Mouse (Mus musculus): Measurements from ENCODE around the gene H2-Ab1.

H2-Ab1 gene

DNA sequence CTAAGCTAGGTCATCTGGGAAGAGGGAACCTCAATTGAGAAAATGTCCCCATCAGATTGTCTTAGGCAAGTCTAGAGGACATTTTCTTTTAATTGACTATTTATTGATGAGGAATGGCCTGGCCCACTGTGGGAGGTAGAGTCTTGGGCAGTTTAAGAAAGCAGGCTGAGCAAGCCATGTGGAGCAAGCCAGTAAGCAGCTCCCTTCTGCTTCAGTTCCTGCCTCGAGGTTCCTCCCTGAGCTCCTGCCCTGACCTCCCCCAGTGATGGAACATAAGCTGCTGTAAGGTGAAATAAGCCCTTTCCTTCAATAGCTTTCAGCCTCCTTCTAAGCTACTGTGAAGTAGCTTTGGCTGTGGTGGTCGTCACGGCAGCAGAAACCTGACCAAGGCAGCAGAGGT is 19.7 kb upstream of the H2-Ab1 start:
- no peak for ATAC-seq (ENCODE audit: insufficient number of reproducible peaks, low FRiP score, low TSS enrichment)

DNA sequence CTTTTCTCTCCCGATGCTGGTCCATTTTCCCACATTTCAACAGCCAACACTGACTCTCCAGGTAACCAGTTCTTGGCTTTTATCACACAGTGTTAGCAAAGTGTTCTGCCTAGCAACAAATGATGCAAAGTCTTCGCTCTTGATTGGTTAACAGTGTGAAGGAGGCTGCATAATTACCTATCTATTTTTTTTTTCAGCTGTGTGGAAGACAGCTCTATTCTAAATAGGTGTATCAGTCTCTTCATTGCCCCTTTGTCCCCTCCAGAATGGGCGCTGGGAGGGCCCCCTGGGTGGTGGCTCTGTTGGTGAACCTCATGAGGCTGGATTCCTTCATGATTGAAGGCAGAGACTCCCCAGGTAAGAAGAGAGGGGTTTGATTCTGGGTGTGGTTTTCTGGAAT is 18.8 kb upstream of the H2-Ab1 start, which contains the start of gene H2-Ob:
H2-Ob (plus strand) TSS at position 198 of the 400 bp plus-strand sequence.
- ATAC-seq (ENCODE audit: insufficient number of reproducible peaks, low FRiP score, low TSS enrichment) = no peak

DNA sequence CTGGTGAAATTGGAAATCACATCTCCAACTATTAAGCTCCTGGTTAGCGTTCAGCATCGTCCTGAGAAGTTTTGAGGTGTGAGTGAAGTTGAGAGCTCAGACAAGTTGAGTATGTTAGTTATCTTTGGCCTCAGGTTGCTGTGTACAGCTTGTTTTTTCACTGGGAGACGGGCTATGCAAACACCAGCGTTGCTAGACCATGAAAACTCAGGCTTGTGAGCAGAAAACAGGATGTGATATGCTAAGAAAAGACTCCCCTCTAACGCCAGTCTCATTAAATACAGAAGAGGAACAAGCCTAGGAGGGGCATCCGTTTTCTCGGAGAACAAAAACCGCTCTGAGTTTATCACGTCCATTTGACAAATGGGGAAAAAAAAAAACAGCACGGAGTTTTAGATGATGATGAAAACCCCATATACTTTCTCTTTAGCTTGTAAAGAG is 17.9 kb upstream of the H2-Ab1 start:
- ATAC-seq (ENCODE audit: insufficient number of reproducible peaks, low FRiP score, low TSS enrichment) = no peak

DNA sequence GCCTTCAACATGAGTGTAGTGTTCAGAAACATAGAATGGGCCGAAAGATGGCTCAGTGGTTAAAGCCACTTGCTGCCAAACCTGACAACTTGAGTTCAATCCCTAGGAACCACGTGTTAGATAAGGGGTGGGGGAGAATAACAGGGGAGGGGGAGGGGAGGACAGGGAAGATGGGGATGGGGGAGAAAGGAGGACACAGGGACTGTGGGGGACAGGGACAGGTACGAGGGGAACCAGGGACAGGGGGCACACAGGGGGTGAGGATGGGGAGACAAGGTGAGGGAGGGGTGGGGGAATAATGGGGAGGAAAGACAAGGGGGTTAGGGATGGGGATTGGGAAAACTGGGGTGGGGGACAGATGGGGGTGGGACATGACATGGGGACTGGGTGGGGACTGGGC is 17.1 kb upstream of the H2-Ab1 start:
- no peak for ATAC-seq (ENCODE audit: insufficient number of reproducible peaks, low FRiP score, low TSS enrichment)

DNA sequence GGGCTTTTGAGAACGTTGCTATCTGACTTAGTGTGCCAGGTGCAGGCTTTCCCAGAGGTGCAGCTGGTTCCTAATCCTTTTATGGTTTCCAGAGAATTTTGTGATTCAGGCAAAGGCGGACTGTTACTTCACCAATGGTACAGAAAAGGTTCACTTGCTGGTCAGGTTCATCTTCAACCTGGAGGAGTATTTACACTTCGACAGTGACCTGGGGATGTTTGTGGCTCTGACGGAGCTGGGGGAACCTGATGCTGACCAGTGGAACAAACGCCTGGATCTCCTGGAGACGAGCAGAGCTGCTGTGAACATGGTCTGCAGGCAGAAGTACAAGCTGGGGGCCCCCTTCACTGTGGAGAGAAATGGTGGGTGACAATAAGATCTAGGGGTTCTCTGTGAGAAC is 16.6 kb upstream of the H2-Ab1 start:
- no peak for ATAC-seq (ENCODE audit: insufficient number of reproducible peaks, low FRiP score, low TSS enrichment)

DNA sequence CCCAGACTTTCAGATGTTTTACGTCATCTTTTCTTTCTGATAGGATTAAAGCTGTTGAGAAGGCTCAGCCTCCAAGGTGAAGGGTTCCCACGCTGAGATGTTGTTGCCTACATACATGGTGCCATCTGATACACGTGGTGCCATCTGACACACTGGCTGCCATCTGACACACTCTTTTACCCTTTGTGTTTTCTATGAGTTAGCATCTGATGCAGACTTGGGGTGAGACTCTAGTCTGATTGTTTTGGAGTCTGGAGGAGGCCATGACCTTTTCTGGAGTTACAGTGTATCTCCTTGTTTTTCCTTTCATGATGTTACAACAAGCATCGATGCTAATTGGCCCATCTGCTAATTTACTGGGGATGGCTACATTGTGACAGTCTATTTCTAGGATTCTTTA is 12.8 kb upstream of the H2-Ab1 start:
- ATAC-seq (ENCODE audit: insufficient number of reproducible peaks, low FRiP score, low TSS enrichment) = no peak

DNA sequence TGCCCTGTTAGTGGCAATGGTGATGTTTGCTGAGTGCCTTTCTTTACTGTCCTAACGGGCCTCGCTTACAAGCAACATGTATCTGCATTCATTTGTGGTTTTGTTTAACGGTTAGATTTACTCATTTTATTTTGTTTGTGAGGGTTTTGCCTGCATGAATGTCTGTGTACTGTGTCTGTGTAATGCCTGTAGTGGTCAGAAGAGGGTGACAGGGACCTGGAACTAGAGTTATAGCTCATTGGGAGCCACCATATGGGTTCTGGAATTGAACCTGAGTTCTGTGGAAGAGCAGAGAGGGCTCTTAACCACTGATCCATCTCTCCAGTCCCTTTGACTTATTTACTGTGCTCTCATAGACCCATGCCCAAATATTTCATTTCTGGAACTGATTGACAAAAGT is 10.4 kb upstream of the H2-Ab1 start:
- ATAC-seq (ENCODE audit: insufficient number of reproducible peaks, low FRiP score, low TSS enrichment) = no peak

DNA sequence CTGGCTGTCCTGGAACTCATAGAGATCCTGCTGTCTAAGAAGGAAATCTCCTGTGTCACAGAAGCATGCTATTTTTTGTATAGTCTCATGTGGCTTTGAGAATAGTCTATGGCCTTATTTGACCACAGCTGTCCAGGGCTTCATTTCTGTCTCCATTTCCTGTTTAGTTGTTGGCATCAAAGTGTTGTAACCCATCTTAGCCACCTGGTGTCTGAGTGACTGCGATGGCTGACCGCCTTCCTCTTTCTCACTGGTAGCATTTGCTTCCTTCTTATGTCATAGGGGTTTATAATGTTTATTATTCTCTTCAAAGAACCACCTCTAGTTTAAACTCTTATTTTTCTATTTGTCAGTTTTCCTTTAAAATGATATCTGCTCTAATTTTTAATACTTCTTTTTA is 8.7 kb upstream of the H2-Ab1 start:
- ATAC-seq (ENCODE audit: insufficient number of reproducible peaks, low FRiP score, low TSS enrichment) = no peak

DNA sequence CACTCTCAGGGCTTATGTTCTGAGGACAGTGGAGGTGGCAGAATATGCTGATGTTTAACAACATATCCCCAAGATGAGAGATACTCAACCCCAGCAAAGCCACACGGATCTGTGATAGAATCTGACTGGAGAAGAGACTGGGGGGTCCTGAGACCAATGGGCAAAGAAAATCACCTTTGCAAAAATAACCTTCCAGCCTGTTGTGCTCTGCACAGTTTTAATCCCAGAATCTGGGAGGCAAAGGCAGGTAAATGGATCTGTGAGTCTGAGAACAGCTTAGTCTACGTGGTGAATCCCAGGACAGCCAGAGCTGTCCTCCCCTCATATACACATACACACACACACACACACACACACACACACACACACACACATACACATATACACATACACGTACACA is 8.1 kb upstream of the H2-Ab1 start:
- no peak for ATAC-seq (ENCODE audit: insufficient number of reproducible peaks, low FRiP score, low TSS enrichment)

DNA sequence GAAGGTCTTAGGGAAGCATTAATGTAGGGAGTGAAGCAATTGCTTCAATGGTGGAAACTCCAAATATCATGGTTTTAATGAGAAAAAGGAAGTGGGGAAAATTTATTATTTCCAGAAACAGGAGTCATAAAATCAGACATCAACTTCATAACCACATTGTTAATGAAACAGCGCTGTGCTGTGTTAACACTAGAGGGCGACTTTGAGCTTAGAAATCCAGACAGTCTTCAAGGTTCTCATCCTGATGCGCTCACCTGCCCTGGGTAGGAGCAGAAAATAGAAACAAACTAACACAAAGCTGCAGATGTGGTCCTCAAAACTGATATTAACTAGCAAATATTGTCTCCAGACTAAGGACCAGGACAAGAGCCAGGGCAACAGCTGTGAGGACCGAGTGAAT is 7.6 kb upstream of the H2-Ab1 start:
- ATAC-seq (ENCODE audit: insufficient number of reproducible peaks, low FRiP score, low TSS enrichment) = no peak

DNA sequence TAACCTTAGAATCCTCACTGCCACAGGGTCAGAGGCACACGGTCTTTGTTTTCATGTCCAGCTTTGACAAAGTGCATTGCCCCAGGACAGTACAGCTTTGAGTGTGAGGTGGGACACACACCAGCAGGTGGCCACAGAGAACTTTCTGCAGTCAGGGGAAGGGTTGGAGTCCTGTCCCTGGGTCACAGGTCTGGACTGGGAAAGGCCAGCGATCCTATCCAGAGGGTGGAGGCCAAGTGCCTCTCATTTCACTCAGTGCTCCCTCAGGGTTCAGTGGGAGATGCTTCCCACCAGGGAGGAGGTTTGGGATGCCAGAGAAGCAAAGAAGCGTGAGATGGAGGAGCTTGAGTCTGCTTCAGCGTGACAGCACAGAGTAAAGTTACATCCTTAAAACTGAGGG is 5.8 kb upstream of the H2-Ab1 start:
- ATAC-seq (ENCODE audit: insufficient number of reproducible peaks, low FRiP score, low TSS enrichment) = no peak

DNA sequence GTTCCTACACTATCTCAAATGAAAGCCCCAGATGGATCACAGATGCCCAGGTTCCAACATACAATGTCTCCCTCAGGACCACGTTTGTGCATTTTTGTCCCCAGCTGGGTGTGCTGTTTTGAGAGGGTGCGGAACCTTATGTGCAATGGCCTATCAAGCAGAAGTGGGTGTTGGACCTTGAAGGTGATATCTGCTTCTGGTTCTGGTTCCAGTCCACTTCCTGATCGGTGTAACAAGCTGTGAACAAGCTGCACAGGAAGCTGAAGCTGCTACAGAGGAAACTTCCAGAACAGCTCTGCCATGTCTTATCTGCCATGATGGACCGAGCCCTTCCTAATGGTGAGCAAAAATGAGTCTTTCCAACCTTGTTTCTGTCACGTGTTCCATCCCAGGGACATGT is 988 bp upstream of the H2-Ab1 start:
- ATAC-seq (ENCODE audit: insufficient number of reproducible peaks, low FRiP score, low TSS enrichment) = no peak

DNA sequence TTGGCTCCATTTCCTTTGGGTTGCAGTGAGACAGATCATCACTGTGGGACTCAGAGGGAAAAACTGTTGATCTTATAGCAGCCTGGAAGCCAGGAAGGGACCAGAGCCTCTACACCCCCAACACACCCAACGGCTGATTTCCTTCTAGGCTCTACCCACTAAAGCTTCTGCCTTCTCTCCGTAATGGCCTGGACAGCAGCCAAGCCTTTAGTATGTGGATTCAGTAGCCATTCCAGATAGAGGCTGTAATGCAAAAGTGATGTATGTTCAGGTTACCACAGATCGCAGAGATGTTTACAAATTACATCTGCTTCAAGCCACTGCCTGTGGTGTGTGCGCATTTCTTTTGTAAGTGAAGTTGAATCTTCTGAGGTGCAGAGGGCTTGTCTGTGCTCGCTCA is 3.1 kb downstream of the H2-Ab1 start:
- ATAC-seq (ENCODE audit: insufficient number of reproducible peaks, low FRiP score, low TSS enrichment) = no peak

DNA sequence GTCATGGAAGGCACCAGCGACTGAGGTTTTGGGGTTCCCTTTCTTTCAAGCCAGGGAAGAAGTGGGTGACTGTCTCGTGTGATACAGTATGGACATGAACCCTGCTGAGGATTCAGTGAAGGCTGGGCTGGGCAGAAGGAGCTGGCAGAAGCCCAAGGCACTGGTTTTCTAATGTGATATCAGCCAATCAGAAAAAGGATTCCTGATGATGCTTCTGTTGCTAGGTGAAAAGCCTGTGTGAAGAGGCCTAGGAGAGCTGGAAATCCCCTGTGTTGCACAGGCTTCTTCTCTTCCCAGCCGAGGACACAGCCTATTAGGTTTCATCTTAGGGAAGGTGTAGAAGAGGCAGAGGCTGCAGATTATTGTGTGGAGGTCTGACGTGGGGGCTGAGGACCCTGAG is 4.0 kb downstream of the H2-Ab1 start:
- no peak for ATAC-seq (ENCODE audit: insufficient number of reproducible peaks, low FRiP score, low TSS enrichment)

DNA sequence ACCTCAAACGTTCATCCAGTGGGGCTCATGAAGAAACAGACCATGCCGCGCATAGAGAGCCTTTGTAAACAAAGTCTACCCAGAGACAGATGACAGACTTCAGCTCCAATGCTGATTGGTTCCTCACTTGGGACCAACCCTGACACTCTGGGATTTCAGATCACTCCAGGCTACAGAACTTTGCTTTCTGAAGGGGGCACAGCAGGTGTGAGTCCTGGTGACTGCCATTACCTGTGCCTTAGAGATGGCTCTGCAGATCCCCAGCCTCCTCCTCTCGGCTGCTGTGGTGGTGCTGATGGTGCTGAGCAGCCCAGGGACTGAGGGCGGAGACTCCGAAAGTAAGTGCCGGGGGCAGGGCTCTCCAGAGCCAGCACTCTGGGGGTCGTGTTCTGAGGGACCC is 5.6 kb downstream of the H2-Ab1 start:
- ATAC-seq (ENCODE audit: insufficient number of reproducible peaks, low FRiP score, low TSS enrichment) = peak; percentile 79; the same call in 1 of the 2 replicates

DNA sequence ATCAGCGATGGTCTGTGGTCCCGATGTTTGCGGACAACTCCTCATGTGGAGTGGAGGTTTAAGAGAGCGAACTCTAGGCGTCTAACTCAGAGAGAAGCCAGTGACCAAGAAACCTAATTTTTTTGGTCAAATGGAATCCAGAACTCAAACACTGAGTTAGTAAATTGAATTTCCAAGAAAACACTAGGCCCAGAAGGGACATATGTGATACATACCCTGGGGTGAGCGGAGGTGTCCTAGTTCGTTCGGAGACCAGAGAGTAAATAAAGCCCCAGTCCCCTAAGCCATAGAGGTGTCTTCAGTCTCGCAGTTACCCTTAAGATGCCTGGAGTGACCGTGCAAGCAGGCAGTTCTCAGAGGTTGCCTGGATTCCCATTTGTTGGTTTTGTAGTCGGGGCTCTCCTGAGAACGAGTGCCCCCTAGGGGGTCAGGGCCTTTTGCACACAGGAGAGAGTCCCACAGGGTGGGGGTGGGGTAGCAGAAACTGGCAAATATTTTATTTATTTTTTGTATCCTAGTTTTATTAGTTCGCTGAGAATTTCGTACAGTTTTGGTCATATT is 6.4 kb downstream of the H2-Ab1 start:
- no peak for ATAC-seq (ENCODE audit: insufficient number of reproducible peaks, low FRiP score, low TSS enrichment)

DNA sequence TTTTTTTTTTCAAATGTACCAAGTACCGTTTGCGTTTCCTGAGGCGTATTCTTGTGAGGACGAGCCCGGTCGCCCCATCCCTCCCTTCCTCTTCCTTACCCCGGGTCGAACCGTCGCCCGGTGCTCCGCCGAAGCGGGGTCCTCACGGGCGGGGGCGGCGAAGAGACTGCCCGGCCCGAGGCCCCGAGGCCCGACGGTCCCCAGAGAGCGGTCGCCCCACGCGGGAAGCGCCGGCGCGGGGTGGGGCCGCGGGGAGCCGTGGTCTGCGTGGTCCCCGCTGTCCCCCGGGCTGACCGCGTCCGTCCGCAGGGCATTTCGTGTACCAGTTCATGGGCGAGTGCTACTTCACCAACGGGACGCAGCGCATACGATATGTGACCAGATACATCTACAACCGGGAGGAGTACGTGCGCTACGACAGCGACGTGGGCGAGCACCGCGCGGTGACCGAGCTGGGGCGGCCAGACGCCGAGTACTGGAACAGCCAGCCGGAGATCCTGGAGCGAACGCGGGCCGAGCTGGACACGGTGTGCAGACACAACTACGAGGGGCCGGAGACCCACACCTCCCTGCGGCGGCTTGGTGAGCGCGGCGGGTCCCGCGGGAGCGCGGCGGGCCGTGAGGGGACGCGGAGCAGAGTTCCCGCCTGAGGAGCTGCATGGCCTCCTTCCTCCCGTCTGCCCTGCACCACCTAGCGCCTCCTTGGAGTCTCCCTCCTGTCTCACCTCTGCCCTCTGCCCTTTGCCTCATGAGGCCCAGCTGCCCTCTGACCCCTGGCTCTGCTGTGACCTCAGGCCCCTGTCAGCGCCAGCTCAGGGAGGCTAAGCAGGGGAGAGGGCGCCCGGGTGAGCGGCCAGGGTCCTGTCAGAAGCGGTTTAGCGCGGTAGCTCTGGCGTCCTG is 7.2 kb downstream of the H2-Ab1 start:
- ATAC-seq (ENCODE audit: insufficient number of reproducible peaks, low FRiP score, low TSS enrichment) = no peak

DNA sequence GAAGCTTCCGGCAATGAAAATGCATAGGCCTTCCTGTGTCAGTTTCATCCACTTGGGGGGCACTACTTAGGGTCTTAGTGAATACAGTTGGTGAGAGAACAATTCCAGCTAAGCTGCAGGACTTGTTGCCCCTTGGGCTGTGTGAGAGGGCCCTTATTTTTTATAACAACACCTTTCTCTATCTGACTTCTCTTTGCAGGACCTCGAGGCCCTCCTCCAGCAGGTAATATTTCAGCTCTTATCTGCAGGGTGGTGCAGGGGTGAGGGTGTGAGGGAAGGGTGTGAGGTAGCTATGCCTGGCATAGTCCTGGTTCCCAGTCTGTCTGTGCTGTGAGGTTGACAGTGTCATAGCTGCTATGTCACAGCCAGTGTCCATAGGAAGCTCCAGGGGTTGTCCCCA is 10.8 kb downstream of the H2-Ab1 start:
- no peak for ATAC-seq (ENCODE audit: insufficient number of reproducible peaks, low FRiP score, low TSS enrichment)

DNA sequence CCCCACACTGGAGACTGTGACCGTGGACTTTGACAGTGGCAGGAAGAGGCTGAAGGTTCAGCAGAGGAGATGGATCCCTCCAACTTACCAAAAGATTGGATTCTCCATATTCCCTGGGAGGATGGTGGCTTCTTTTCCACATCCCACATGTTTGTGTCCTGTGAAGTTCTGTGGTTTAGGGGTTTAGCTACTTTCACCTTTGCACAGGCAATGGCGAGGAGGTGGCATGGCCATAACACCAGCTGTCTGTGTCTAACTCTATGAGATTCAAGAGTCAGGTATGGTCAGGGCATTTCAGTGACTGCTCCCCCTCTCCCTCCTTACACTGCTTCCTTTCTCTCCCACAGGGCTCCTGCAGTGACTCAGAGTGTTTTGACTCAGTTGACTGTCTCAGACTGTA is 11.3 kb downstream of the H2-Ab1 start:
- no peak for ATAC-seq (ENCODE audit: insufficient number of reproducible peaks, low FRiP score, low TSS enrichment)

DNA sequence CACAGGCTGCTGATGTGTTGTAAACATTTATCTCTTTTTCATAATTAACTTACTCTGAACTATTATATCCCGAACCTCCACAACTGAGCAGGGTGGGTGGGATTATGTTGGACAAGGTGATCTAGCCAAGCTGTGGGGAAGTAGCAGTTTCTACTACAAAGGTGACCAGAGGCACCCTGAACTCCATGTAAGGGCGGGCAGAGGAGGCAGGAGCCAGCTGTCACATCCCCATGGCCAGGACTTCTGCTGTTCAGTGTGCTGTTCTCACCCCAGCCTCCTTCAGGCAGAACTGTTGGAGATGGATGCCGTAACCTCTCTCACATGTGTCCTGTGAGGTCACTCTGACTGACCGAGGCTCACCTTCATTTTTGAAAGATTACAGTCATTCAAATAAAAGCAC is 12.3 kb downstream of the H2-Ab1 start:
- no peak for ATAC-seq (ENCODE audit: insufficient number of reproducible peaks, low FRiP score, low TSS enrichment)

DNA sequence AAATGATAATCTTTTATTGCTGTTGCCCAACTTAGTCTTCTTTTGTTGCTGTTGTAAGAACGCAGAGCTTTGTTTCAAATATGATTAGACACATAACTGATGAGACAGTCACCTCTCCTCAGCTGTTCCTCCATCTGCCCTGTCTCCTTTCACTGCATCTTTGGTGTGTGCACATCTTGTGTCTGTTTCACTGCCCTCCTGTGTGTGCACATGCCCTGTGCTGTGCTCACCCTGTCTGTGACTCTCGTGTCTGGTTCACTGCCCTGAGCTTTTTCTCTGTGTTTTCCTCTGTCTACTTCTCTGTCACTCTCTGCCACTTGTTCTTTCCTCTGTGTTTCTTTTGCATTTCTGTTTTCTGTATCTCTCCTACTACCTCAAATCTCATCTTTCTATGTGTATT is 12.7 kb downstream of the H2-Ab1 start:
- ATAC-seq (ENCODE audit: insufficient number of reproducible peaks, low FRiP score, low TSS enrichment) = no peak

DNA sequence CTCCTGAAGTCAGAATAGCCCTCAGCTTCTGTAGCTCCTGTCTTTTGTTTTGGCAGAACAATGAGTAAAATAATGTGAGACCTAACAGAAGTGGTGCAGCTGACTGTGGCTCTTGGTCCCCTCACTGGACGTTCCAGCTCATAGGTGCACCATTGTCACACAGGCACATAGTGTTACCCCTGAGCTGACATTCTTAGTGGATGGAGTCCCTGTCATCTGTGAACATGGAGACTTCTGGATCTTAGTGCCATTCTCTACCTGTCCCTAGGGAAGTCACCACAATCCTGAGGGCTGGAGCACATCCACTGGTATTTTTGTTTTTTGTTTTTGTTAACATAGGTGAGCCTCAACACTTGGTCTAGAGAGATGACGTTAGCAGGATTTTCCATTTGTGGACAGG is 13.5 kb downstream of the H2-Ab1 start:
- ATAC-seq (ENCODE audit: insufficient number of reproducible peaks, low FRiP score, low TSS enrichment) = no peak
